Mouse (Mus musculus): ENCODE measurements at regions not wholly inside any gene's neighbourhood (a gene's known extent, or its start where the extent isn't known, plus 50 kb on each side); places are given as distances from the start of the nearest gene placed in this dataset.

- no peak for TF ChIP-seq POLR2A (IDR thresholded peaks at IDR 0.05; ENCODE audit: borderline replicate concordance, low read depth, low read length)
- no peak for TF ChIP-seq CTCF (IDR thresholded peaks at IDR 0.05; ENCODE audit: low read depth, low read length)
Measured at GRCm38 (mm10) chr5:105975275-105976011, 99.1 kb downstream of the Zfp326 start.
